Mouse (Mus musculus) brain, embryonic 14.5 days (tissue): ENCODE results near the gene Adcyap1r1. TPM values are rescaled to one million over a fixed set of nuclear protein-coding genes. Genes with fewer than 3 reads are reported as not detected.

Experiments
- DNase-seq: peaks from one replicate; pipeline ENCODE4 v3.0.0-alpha.2; 2011; ENCODE audit warnings: low read depth
- CTCF ChIP-seq: fragments of 200-500 bp; IDR thresholded peaks from 2 replicates; pipeline ENCODE4 v1.5.1; 2012; ENCODE audit warnings: inconsistent platforms, mild to moderate bottlenecking, moderate library complexity, borderline replicate concordance; ENCODE audit not compliant: insufficient read depth, insufficient read length; ENCODE audit errors: extremely low read depth
- POLR2A ChIP-seq: fragments of 200-500 bp; IDR thresholded peaks from 2 replicates; pipeline ENCODE4 v1.6.1; 2012; ENCODE audit warnings: mild to moderate bottlenecking, inconsistent platforms, borderline replicate concordance; ENCODE audit not compliant: poor library complexity, insufficient read depth, insufficient read length, severe bottlenecking; ENCODE audit errors: extremely low read depth
- polyA plus RNA-seq: library from polyadenylated mRNA; depleted of rRNA; stranded (reverse); fragments of >200 nt; gene quantifications from 2 replicates; pipeline ENCODE4 v1.2.3, GENCODE M21; 2012; rRNA removed

Gene Adcyap1r1
- polyA plus RNA-seq, 1 experiment: 69.0 TPM

- TF ChIP-seq POLR2A (no peak), CTCF (no peak)
- peak; percentile 34 for DNase-seq
These were observed 60.4 kb downstream of the Adcyap1r1 start for GRCm38 (mm10) chr6:55512066-55512703.

- TF ChIP-seq POLR2A (no peak), CTCF (no peak)
These were observed 61.7 kb downstream of the Adcyap1r1 start for GRCm38 (mm10) chr6:55513477-55513876.

GRCm38 (mm10) chr6:55519605-55520201 is 67.9 kb downstream of the Adcyap1r1 start:
- DNase-seq: peak; percentile 94
- TF ChIP-seq CTCF (peak; percentile 94), POLR2A (no peak)

More at GRCm38 (mm10) chr6:55513477-55513876, 61.7 kb downstream of the Adcyap1r1 start:
- DNase-seq: no peak

- peak; percentile 94 for DNase-seq
- TF ChIP-seq CTCF (peak; percentile 74), POLR2A (no peak)
These were observed 68.7 kb downstream of the Adcyap1r1 start for GRCm38 (mm10) chr6:55520237-55521095.

- TF ChIP-seq CTCF (no peak), POLR2A (no peak)
- DNase-seq: no peak
These were observed 84.7 kb downstream of the Adcyap1r1 start for GRCm38 (mm10) chr6:55536469-55536868.

DNA sequence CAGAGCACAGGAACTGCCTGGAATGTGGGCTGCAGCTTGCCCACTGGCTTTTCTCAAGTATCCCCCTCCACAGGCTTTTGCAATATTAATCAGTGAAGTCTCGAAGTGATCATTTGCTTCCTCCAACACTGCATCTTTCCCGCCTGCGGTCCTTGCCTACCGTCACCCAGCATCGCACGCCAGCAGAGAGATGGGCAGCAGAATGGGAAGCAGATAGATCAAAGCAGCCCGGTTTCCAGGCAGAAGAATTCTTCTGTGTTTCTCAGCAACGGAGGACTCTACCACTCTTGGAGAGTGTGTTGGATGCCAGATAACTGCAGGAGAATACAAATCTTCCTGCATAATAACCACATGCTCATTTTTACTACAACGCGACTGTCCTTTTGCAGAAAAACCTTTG is 87.4 kb downstream of the Adcyap1r1 start:
- TF ChIP-seq POLR2A (no peak), CTCF (no peak)

GRCm38 (mm10) chr6:55542359-55542758 is 90.6 kb downstream of the Adcyap1r1 start:
- peak; percentile 59 for DNase-seq
- TF ChIP-seq POLR2A: no peak
- TF ChIP-seq CTCF: peak; percentile 46; the same call in 1 of the 2 replicates

More for the DNA sequence above, 87.4 kb downstream of the Adcyap1r1 start:
- DNase-seq: peak; percentile 80

- peak; percentile 50 for DNase-seq
- TF ChIP-seq CTCF: no peak
- TF ChIP-seq POLR2A: no peak
These were observed 91.6 kb downstream of the Adcyap1r1 start for GRCm38 (mm10) chr6:55543345-55543744.

GRCm38 (mm10) chr6:55549211-55549610 is 97.4 kb downstream of the Adcyap1r1 start:
- no peak for TF ChIP-seq CTCF
- no peak for TF ChIP-seq POLR2A
- DNase-seq: no peak

GRCm38 (mm10) chr6:55550926-55551325 is 99.1 kb downstream of the Adcyap1r1 start:
- TF ChIP-seq POLR2A (no peak), CTCF (peak; percentile 61)
- peak; percentile 86 for DNase-seq

Other genes starting within 250 kb of the Adcyap1r1 start
- 10.9 and 13.7 TPM in 2 replicates for gene Mindy4, start 248.6 kb upstream of the Adcyap1r1 start, polyA plus RNA-seq
- 10.8 and 21.6 TPM in 2 replicates for gene Aqp1, start 115.5 kb upstream of the Adcyap1r1 start, polyA plus RNA-seq
- gene Ghrhr, start 75.7 kb upstream of the Adcyap1r1 start, polyA plus RNA-seq: not detected in 2 replicates
- gene Neurod6, start 229.3 kb downstream of the Adcyap1r1 start, polyA plus RNA-seq: 64.8 and 189 TPM in 2 replicates